Mouse (Mus musculus) left cerebral cortex, postnatal 14 days (tissue): ENCODE measurements around the gene Pjvk. TPM values are rescaled to one million over a fixed set of nuclear protein-coding genes. Genes with fewer than 3 reads are reported as not detected.
"Not testable (repeated sequence)": the region's sequence is repeated elsewhere in the genome, so short reads cannot be mapped to it uniquely, and the experiment has no call there.

Experiments
- DNase-seq, 2 experiments: peaks; one replicate each; pipeline ENCODE4 v3.0.0; 2021 to 2022; ENCODE audit warnings: low spot score in 2 of 2, mixed read lengths in 1 of 2
- intact Hi-C: fragments of 180-260 bp; cut with DNase I; formaldehyde crosslinking; loops from one replicate; pipeline ENCODE4 v1.15.1; 2025
- long read RNA-seq, 2 experiments: library from polyadenylated mRNA; stranded (forward); transcript quantifications; one replicate each; pipeline ENCODE4 v2.0.0; 2021
- total RNA-seq, 2 experiments: library from RNA; stranded (reverse); gene quantifications; 2 replicates each; pipeline ENCODE4 v1.2.3; 2021

The Pjvk gene
- total RNA-seq = not detected
- long read RNA-seq, experiment 1 = 0 reads
- long read RNA-seq, experiment 2 = 0 reads

- intact Hi-C loops = no loop called here
Measured at GRCm38 (mm10) chr2:76647883-76648570, at the start of gene Pjvk, which contains the start of gene Prkra. Gene Pjvk (plus strand): TSS chr2:76648476. Gene Prkra (minus strand): TSS chr2:76648015.

DNA sequence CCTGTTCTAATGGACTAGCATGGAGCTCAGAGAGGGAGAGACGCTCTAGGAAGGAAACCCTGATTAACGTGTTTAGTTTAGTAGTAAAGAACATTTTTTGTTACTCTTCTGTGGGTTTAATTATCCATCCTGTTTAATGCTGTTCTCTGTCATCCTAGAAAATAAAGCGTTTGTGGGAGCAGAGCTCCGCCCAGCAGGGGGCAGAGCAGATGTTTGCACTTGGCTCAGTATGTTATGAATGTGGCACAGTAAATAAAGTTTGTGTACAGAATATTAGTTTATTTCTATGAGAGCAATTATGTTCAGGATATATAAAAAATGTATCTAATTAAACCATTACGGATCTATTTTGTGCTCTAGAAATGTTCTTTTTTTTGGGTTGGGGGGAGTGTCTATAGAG, 49.1 kb upstream of the Pjvk start:
- intact Hi-C loops = no loop called here
- DNase-seq = no peak

More at GRCm38 (mm10) chr2:76647883-76648570, at the start of gene Pjvk, which contains the start of gene Prkra:
- peak; percentile 95 to 96 for DNase-seq

GRCm38 (mm10) chr2:76602256-76602655, 46.0 kb upstream of the Pjvk start:
- DNase-seq = no peak
- intact Hi-C loops = no loop called here

DNA sequence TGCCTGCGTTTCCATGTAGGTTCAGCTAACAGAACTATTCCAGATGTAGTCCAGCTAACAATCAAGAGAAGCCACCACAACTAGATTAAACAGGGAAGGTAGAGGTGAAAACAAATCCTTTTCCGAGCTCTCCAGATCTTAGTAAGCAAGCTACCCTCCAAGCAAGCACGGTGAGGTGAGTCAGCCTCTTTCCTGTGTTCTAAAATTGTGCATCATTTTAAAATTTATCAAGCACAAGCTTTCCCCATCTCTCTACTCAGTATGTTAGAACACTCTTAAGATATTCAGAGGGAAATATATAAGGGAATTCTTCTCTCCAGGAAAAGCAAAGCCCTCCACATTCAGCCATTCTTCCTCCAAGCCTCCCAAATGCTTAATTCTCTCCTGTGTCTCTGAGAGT, 41.6 kb upstream of the Pjvk start:
- DNase-seq = no peak
- intact Hi-C loops = no loop called here

DNA sequence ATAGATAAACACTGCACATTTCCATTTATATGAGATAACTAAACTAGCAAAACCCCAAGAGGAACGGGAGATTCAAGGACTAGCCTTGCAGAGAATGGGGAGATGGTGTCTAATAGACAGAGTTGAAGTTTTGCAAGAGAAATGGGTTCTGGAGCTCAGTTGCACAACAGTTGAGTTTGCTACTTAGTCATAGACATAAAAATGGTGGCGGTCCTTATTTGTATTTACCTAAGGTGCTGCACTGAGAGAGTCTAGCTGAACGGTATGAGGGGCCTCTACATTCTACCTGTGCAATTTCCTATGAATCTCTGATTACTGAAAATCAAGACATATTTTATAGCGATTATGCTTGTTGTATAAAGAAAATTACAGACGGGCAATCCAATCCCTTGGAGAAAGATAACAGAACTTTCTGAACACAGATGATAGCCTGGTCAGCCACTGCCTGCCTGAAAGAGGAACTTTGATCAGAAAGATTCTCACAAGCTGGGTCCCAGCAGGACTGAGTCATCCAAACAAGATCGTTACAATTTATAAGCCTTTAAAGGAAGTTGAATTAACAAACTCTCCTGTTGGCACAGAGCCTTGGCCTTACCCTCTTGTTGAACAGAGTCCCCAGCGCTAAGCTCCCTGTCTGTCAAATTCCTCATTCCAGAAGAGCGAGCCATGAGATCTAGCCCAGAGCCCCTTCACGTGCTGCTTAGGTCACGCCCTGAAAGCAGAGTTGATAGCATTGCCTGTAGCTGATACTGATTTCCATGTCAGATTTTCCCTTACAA, 37.8 kb upstream of the Pjvk start:
- intact Hi-C loops = no loop called here
- DNase-seq = no peak

- DNase-seq = no peak
- intact Hi-C loops = no loop called here
Measured at GRCm38 (mm10) chr2:76611996-76612395, 36.3 kb upstream of the Pjvk start.

DNA sequence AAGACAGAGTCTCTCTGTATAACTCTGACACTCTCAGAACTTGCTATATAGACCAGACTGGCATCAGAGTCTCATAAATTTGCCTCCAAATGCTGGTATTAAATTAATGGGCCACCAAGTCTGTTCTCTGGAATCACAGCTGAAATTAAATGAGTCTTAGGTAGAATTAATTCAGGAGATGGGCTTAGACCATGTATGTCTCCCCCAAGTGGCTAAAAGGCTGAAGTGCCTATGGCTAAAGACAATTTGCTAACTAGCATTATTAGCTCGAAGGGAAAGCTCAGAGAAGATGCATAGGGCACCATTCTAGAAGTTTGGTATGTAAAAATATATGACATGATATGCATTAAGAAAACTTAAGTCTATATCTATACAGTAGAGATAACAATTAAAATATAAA, 30.2 kb upstream of the Pjvk start:
- intact Hi-C loops = loop anchor here (1.0 kb wide), 1 partner anchor 249 kb away; the partner anchor contains the start of gene Rbm45
- peak; percentile 41 to 67 for DNase-seq

GRCm38 (mm10) chr2:76620188-76620587, 28.1 kb upstream of the Pjvk start:
- no peak for DNase-seq
- intact Hi-C loops = no loop called here

DNA sequence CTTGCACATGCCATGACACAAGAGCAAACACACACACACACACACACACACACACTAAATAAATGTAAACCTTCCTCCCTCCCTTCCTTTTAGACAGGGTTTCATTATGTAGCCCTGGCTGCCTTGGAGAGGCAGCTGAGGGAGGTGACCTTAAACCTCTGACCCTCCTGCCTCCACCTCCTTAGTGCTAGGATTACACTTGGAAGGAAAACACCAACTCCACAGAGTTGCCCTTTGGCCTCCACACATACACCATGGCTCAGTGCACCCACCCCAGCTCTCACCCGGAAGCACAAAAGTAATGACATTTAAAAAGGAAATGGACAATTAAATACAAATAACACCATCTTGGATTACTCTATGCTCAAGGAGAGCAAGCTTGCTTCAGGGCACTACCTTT, 26.6 kb upstream of the Pjvk start:
- DNase-seq = no peak
- intact Hi-C loops = no loop called here

DNA sequence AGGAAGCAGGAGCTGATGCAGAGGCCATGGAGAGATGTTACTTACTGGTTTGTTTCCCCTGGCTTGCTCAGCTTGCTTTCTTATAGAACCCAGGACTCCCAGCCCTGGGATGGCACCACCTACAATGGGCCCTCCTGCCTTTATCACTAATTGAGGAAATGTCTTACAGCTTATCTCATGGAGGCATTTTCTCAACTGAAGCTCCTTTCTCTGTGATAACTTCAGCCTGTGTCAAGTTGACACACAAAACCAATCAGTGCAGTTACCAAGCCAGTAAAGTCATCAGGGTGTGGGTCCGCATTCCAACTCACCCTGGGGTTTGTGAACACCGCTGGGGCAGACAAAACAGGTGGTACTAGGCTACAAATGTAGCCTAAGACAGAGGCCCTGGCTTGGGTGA, 26.0 kb upstream of the Pjvk start:
- intact Hi-C loops, DNase-seq: not testable (repeated sequence)

DNA sequence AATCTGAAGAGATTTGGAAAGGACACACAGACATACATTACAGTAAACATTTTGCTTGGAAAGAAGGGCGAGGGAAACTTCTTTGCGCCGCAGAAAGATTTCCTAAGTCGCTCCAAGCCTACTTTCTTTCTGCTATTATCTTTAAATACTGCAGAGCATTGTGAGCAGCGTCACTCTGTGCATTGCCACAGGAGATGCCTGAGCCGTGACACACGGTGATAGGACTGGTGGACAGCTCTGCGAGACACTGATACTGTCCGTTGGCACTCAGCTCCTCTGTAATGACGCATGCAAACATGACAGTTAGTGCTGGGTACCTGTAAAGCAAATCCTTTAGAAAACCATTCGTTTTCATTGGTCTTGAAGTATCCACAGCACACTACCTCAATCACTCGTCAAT, 18.0 kb upstream of the Pjvk start:
- intact Hi-C loops = no loop called here
- DNase-seq = no peak

GRCm38 (mm10) chr2:76631600-76631999, 16.7 kb upstream of the Pjvk start:
- intact Hi-C loops = no loop called here
- no peak for DNase-seq

DNA sequence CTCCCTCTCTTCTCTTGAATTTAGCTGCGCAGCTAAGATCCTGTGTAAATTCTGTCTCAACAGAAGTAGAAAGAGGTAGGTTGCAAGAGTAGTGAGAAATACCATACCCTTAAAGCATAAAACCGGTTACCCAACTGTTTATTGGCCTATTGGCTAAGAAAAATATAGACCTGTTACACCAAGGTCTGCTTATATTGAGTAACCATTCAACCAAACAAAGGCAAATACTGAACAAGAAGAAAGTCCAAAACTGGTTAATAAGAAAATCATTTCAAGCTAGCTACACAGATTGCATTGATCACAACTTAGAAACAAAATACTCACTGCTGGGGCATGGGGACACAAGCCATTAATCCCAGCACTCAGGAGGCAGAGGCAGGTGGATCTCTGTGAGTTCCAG, 8.6 kb upstream of the Pjvk start:
- DNase-seq = no peak
- intact Hi-C loops = no loop called here

DNA sequence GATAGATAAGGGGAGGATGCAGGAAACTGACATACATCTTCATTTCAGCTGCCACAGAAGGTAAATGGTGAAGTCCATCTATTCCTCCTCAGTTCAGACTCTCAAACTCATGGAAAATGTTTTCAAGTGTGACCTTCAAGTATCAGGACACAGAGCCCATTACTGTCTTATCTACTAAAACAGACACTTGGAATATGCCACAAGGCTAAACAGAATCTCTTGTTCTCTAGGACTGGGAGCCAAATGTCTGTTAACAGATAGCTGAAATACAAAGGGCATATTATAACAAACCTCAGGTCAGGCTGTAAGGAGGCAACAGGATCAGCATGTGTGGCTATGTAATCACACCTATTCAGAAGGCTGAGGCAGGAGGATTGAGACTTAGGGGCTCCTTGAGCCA, 4.5 kb upstream of the Pjvk start:
- no peak for DNase-seq
- intact Hi-C loops = no loop called here

DNA sequence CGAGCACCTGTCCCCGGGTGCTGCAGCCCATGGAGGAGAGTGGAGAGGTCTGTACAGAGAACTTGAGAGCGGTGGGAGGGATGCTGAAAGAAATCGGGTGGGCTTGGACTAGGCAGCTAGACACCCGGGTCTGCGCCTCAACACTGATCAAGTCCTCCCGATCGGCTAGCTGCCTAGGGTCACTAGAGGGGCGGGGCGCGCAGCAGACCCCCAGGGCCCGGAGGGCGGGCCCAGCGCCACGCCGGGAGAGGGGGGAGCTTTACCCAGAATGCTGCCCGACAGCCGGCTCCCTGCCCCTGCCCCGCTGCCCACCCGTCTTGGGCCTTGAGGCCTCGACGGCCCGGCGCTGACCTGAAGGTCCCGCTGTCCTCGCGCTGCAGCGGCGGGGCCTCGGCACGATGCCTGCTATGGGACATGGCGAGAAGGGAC, 821 bp upstream of the Pjvk start:
- intact Hi-C loops = no loop called here
- peak in 1 of 2 experiments; percentile 12 for DNase-seq

DNA sequence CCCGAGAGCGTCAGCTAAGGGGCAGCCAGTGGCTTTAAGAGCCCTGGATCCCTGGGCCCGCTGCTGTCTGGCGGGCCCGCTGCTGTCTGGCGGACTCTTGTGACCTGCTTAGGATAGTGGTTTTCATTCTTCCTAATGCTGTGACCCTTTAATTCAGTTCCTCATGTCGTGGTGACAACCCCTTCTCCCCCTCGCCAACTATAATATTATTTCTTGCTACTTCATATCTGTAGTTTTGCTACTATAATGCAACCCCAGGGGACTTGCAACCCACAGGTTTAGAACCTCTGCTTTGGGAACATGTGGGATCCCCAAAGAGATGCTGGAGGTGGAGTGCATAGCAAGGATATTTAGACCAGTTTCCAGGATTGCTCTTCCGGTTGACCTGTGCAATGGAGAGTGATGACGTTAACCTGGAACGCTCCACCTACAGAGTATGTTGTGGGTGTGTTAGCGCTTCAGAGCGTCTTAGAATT, 428 bp downstream of the Pjvk start:
- intact Hi-C loops = no loop called here
- DNase-seq = no peak

GRCm38 (mm10) chr2:76653070-76653469, 4.8 kb downstream of the Pjvk start:
- intact Hi-C loops = no loop called here
- no peak for DNase-seq

DNA sequence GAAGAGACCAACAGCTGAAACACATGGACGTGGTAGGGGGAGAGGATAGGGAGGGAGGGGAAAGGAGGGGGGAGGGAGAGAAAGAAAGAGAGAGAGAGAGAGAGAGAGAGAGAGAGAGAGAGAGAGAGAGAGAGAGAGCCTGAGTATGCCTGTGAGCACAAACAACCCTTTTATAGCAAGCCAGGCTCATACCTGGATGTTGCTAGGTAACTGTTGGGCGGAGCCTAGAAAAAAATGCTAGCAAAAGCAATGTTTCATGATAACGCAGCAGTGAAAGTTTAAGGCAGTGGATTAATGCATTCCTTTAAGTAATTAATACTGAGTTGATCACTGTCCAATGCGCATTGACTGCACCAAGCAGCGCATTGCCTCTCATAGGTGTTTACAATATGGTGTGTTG, 6.4 kb downstream of the Pjvk start:
- intact Hi-C loops = no loop called here
- DNase-seq = no peak

DNA sequence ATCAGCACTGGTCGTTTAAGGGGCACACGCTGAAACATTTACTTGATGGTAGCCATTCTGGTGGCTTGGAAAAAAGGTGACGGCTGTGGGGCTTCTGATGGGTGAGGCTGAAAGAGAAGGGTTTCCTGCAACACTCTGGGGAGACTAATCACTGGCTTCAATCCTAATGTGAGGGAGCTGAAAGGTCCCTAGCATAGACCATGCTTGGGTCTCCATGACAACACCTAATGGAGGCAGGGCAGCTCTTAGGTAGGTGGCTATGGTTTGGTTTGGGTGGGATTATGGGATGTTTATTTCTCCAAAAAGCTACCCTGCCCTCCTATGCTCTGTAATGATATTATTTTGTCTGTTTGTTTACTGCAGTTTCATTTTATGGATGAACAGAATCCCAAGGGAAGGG, 7.2 kb downstream of the Pjvk start:
- intact Hi-C loops = no loop called here
- DNase-seq = no peak

DNA sequence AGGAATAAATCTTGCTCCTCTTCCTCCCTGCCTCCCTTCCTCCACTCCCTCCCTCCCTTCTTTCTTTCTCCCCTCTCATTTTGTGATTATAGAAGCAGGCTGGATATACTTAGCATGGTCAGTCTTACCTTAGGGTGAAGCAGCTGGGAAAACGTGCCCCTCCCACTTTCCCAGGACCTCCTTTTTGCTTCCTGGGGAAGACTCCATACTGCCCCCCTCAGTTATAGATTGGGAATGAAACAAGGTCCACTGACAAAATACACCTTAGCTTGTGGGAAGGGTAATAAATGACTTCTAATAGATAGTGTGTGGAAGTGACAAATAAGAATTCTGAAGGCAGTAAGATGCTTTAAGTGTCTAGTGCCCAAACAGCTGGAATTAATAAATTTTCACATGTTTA, 7.7 kb downstream of the Pjvk start:
- intact Hi-C loops = no loop called here
- DNase-seq = no peak

DNA sequence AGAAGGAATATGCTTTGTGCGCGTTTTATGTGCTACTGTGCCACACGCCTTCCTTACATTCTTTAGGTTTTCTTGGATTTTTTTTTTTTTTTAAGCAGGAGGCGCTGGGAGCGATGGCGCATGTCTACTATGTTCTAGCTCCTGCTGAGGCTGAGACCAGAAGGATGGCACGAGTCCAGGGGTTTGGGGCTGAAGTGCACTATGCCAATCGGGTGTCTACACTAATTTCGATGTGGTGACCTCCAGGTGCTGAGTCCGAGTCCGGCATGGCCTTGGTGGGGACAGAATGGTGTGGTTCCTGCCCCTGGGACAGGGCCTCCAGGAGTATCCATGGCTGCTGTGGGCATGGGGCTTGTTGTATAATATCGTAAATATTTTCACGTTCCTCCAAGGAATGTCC, 10.3 kb downstream of the Pjvk start:
- DNase-seq = no peak
- intact Hi-C loops = no loop called here
